Mouse (Mus musculus) intestine, embryonic 14.5 days (tissue): Measurements from ENCODE around the gene Tent2. TPM values are rescaled to one million over a fixed set of nuclear protein-coding genes. Genes with fewer than 3 reads are reported as not detected.

Source experiments
- ATAC-seq: fragments of 200-750 bp; cut with Nextera tagmentation; replicated peaks from 2 replicates; pipeline ENCODE4 v1.8.0; 2017; ENCODE audit warnings: low read depth, moderate number of reproducible peaks, moderate TSS enrichment, moderate library complexity; ENCODE audit not compliant: low FRiP score, low TSS enrichment
- DNase-seq: peaks from one replicate; pipeline ENCODE4 v3.0.0-alpha.2; 2018; ENCODE audit warnings: low spot score
- H3K27ac ChIP-seq: fragments of 300-500 bp; sonication (generic); 2 replicates; pipeline ENCODE4 v1.5.1; 2014; ENCODE audit warnings: low read depth, mild to moderate bottlenecking, control low read depth
- H3K27me3 ChIP-seq: fragments of 300-500 bp; sonication (generic); replicated peaks from 2 replicates; pipeline ENCODE4 v1.6.1; 2014; ENCODE audit warnings: low read length, control low read depth; ENCODE audit not compliant: control insufficient read depth, insufficient read depth
- H3K36me3 ChIP-seq: fragments of 300-500 bp; sonication (generic); 2 replicates; pipeline ENCODE4 v1.6.1; 2014; ENCODE audit warnings: low read length, control low read depth; ENCODE audit not compliant: control insufficient read depth, insufficient read depth
- H3K4me1 ChIP-seq: fragments of 300-500 bp; sonication (generic); replicated peaks from 2 replicates; pipeline ENCODE4 v1.6.1; 2014; ENCODE audit warnings: low read length, control low read depth, mixed read lengths; ENCODE audit not compliant: control insufficient read depth, insufficient read depth
- H3K4me2 ChIP-seq: fragments of 300-500 bp; sonication (generic); 2 replicates; pipeline ENCODE4 v1.6.1; 2014; ENCODE audit warnings: low read length
- H3K4me3 ChIP-seq: fragments of 300-500 bp; sonication (generic); 2 replicates; pipeline ENCODE4 v1.5.1; 2014; ENCODE audit warnings: low read depth, low read length, control low read depth, mixed read lengths
- H3K9ac ChIP-seq: fragments of 300-500 bp; sonication (generic); 2 replicates; pipeline ENCODE4 v1.6.1; 2014; ENCODE audit warnings: mild to moderate bottlenecking, low read length
- H3K9me3 ChIP-seq: fragments of 300-500 bp; sonication (generic); 2 replicates; pipeline ENCODE4 v1.6.1; 2016; ENCODE audit warnings: low read length, control low read depth; ENCODE audit not compliant: control insufficient read depth
- WGBS: fragments of 180-500 bp; shearing (Covaris S2); extraction: QIAGEN DNeasy Blood & Tissue Kit; methylation state at CpG from one replicate; pipeline ENCODE4 v1.1.7; 2014; 5-methylcytosine and 5-hydroxymethylcytosine counted together
- polyA plus RNA-seq: library from polyadenylated mRNA; unstranded; fragments of >200 nt; fragmentation: Nextera tagmentation; extraction: Ambion mirVana; gene quantifications from 2 replicates; pipeline ENCODE4 v1.2.1, GENCODE M21; 2014

Gene Tent2
- polyA plus RNA-seq, 1 experiment from 2014 or later, result 74.0 TPM

GRCm38 (mm10) chr13:93135501-93135900 is 56.7 kb downstream of the Tent2 start:
- H3K4me2 ChIP-seq, result no peak overlapping the region
- 88% methylated on average over 2 of the region's 2 CpGs for WGBS
- H3K4me1 ChIP-seq, result no peaks in the 10 kb centered on the region
- DNase-seq (no peak), ATAC-seq (no peak)
- H3K9me3 ChIP-seq, result no peaks in the 10 kb centered on the region
- no peak overlapping the region for H3K4me3 ChIP-seq
- H3K9ac ChIP-seq, result no peak overlapping the region
- no peak overlapping the region for H3K27ac ChIP-seq
- H3K36me3 ChIP-seq, result no peaks in the 10 kb centered on the region
- no peaks in the 10 kb centered on the region for H3K27me3 ChIP-seq

- Histone ChIP-seq H3K27ac (no peak overlapping the region), H3K4me2 (no peak overlapping the region), H3K9ac (no peak overlapping the region), H3K4me3 (no peak overlapping the region), H3K9me3 (no peaks in the 10 kb centered on the region), H3K4me1 (no peaks in the 10 kb centered on the region), H3K36me3 (no peaks in the 10 kb centered on the region), H3K27me3 (no peaks in the 10 kb centered on the region)
- 88% methylated on average over 3 of the region's 3 CpGs for WGBS
- DNase-seq, result no peak
- ATAC-seq, result no peak
These were observed 61.5 kb downstream of the Tent2 start for GRCm38 (mm10) chr13:93130674-93131073.

- Histone ChIP-seq H3K9ac (no peak overlapping the region), H3K9me3 (0 out of 2 replicates have a peak, but pooled peaks cover 3% of the 10 kb centered on the region), H3K36me3 (no peaks in the 10 kb centered on the region), H3K27me3 (no peaks in the 10 kb centered on the region), H3K4me2 (no peak overlapping the region), H3K4me3 (no peak overlapping the region), H3K27ac (no peak overlapping the region), H3K4me1 (no peaks in the 10 kb centered on the region)
- WGBS, result 70% methylated on average over 5 of the region's 5 CpGs
- DNase-seq (no peak), ATAC-seq (no peak)
These were observed 63.2 kb downstream of the Tent2 start for GRCm38 (mm10) chr13:93128961-93129360.

- no peak for DNase-seq
- no peaks in the 10 kb centered on the region for H3K36me3 ChIP-seq
- H3K9ac ChIP-seq, result no peak overlapping the region
- WGBS, result 75% methylated on average over 8 of the region's 8 CpGs
- no peaks in the 10 kb centered on the region for H3K27me3 ChIP-seq
- no peaks in the 10 kb centered on the region for H3K4me1 ChIP-seq
- H3K9me3 ChIP-seq, result 0 out of 2 replicates have a peak, but pooled peaks cover 3% of the 10 kb centered on the region
- ATAC-seq, result no peak
- no peak overlapping the region for H3K4me2 ChIP-seq
- H3K4me3 ChIP-seq, result no peak overlapping the region
- H3K27ac ChIP-seq, result no peak overlapping the region
These were observed 63.9 kb downstream of the Tent2 start for GRCm38 (mm10) chr13:93128111-93128860.

- Histone ChIP-seq H3K4me2 (no peak overlapping the region), H3K4me3 (no peak overlapping the region), H3K36me3 (no peaks in the 10 kb centered on the region), H3K27me3 (no peaks in the 10 kb centered on the region), H3K9me3 (0 out of 2 replicates have a peak, but pooled peaks cover 3% of the 10 kb centered on the region), H3K9ac (no peak overlapping the region), H3K27ac (no peak overlapping the region), H3K4me1 (no peaks in the 10 kb centered on the region)
- no peak for ATAC-seq
- 92% methylated on average over 9 of the region's 9 CpGs for WGBS
- no peak for DNase-seq
These were observed 69.9 kb downstream of the Tent2 start for GRCm38 (mm10) chr13:93122321-93122720.

- no peak overlapping the region for H3K9ac ChIP-seq
- H3K9me3 ChIP-seq, result 0 out of 2 replicates have a peak, but pooled peaks cover 2% of the 10 kb centered on the region
- no peaks in the 10 kb centered on the region for H3K36me3 ChIP-seq
- no peak for DNase-seq
- WGBS, result 74% methylated on average over 7 of the region's 7 CpGs
- no peak overlapping the region for H3K4me2 ChIP-seq
- no peaks in the 10 kb centered on the region for H3K4me1 ChIP-seq
- no peak overlapping the region for H3K4me3 ChIP-seq
- H3K27ac ChIP-seq, result no peak overlapping the region
- no peak for ATAC-seq
- H3K27me3 ChIP-seq, result no peaks in the 10 kb centered on the region
These were observed 74.9 kb downstream of the Tent2 start for GRCm38 (mm10) chr13:93117241-93117640.

GRCm38 (mm10) chr13:93102340-93103090 is 89.7 kb downstream of the Tent2 start:
- Histone ChIP-seq H3K4me1 (no peaks in the 10 kb centered on the region), H3K9me3 (no peaks in the 10 kb centered on the region), H3K36me3 (no peaks in the 10 kb centered on the region), H3K4me2 (no peak overlapping the region), H3K27ac (no peak overlapping the region), H3K27me3 (no peaks in the 10 kb centered on the region), H3K9ac (no peak overlapping the region), H3K4me3 (no peak overlapping the region)
- ATAC-seq (no peak), DNase-seq (no peak)
- 73% methylated on average over 4 of the region's 4 CpGs for WGBS

- Histone ChIP-seq H3K4me2 (no peak overlapping the region), H3K27me3 (no peaks in the 10 kb centered on the region), H3K4me1 (no peaks in the 10 kb centered on the region), H3K36me3 (no peaks in the 10 kb centered on the region), H3K27ac (no peak overlapping the region), H3K9me3 (no peaks in the 10 kb centered on the region), H3K4me3 (no peak overlapping the region), H3K9ac (no peak overlapping the region)
- DNase-seq (no peak), ATAC-seq (no peak)
- WGBS, result 90% methylated on average over 3 of the region's 3 CpGs
These were observed 93.6 kb downstream of the Tent2 start for GRCm38 (mm10) chr13:93098596-93098995.
